Mouse (Mus musculus) thymus, adult 2 months (tissue): ENCODE measurements around the gene Prkaa1.

ENCODE experiments used
- CTCF ChIP-seq: fragments of 200-500 bp; IDR thresholded peaks from 2 replicates; pipeline ENCODE4 v1.5.1; 2012; ENCODE audit warnings: mild to moderate bottlenecking, control low read depth, low read length, moderate library complexity, borderline replicate concordance; ENCODE audit not compliant: control insufficient read depth, poor library complexity, insufficient read depth; ENCODE audit errors: extremely low read depth
- POLR2A ChIP-seq: fragments of 200-500 bp; IDR thresholded peaks from 2 replicates; pipeline ENCODE4 v1.6.1; 2012; ENCODE audit warnings: mild to moderate bottlenecking, low read length, control low read depth, moderate library complexity; ENCODE audit not compliant: control insufficient read depth, poor library complexity, insufficient read depth; ENCODE audit errors: extremely low read depth

DNA sequence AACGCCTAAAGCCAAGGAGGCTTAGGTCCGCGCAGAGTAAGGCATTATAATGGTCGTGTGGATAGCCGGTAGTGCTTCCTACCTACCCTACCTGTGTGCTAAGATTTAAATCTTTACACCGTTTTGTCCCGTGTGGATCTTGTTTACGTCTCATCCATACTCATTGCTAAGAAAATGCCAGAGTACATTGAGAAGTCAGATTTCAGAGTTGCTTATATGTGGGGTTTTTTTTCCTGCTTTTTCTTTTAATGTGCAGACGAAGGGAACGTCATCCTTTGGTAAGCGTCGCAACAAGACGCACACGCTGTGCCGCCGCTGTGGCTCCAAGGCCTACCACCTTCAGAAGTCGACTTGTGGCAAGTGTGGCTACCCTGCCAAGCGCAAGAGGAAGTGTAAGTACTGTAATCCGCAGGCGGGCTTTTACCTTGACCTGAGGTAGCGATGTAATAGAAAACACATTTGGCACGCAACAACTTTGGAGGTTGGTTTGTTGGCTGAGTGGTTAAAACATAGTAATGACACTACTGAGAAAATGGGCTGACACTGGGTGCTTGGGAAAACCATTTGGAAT is 26.5 kb upstream of the Prkaa1 start:
- TF ChIP-seq POLR2A (no peak), CTCF (no peak)
